Mouse (Mus musculus): ENCODE data around the gene Zmpste24.
A peak's percentile ranks its signal among the peaks of the same experiment; 100 is the strongest.
"Not testable (repeated sequence)": the region's sequence is repeated elsewhere in the genome, so short reads cannot be mapped to it uniquely, and the experiment has no call there.

Gene Zmpste24

GRCm38 (mm10) chr4:121097650-121098378 lies at the start of gene Zmpste24:
Gene Zmpste24 (minus strand): TSS chr4:121098241.
- peak; percentile 94 for DNase-seq (ENCODE audit: low read depth)

GRCm38 (mm10) chr4:121109126-121109525 lies 11.1 kb upstream of the Zmpste24 start, which contains the start of gene Tmco2:
Gene Tmco2 (minus strand): TSS chr4:121109226.
- no peak for DNase-seq (ENCODE audit: low read depth)

GRCm38 (mm10) chr4:121103304-121103703 lies 5.3 kb upstream of the Zmpste24 start:
- DNase-seq (ENCODE audit: low read depth) = no peak

GRCm38 (mm10) chr4:121090211-121090610 lies 7.8 kb downstream of the Zmpste24 start:
- no peak for DNase-seq (ENCODE audit: low read depth)

- DNase-seq (ENCODE audit: low read depth) = no peak
These were observed 9.3 kb downstream of the Zmpste24 start for GRCm38 (mm10) chr4:121088696-121089095.

GRCm38 (mm10) chr4:121084506-121084905 lies 13.5 kb downstream of the Zmpste24 start:
- DNase-seq (ENCODE audit: low read depth) = no peak

- DNase-seq (ENCODE audit: low read depth) = no peak
These were observed 17.6 kb downstream of the Zmpste24 start for GRCm38 (mm10) chr4:121080395-121080794.

GRCm38 (mm10) chr4:121077915-121078646 lies 20.0 kb downstream of the Zmpste24 start:
- DNase-seq (ENCODE audit: low read depth) = no peak

- peak; percentile 22 for DNase-seq (ENCODE audit: low read depth)
These were observed 23.8 kb downstream of the Zmpste24 start for GRCm38 (mm10) chr4:121074250-121074649.

GRCm38 (mm10) chr4:121065336-121065735 lies 32.7 kb downstream of the Zmpste24 start:
- no peak for DNase-seq (ENCODE audit: low read depth)

GRCm38 (mm10) chr4:121059218-121059617 lies 38.8 kb downstream of the Zmpste24 start:
- not testable (repeated sequence) for DNase-seq (ENCODE audit: low read depth)

- DNase-seq (ENCODE audit: low read depth) = no peak
These were observed 41.0 kb downstream of the Zmpste24 start for GRCm38 (mm10) chr4:121057032-121057431.

- peak; percentile 42 for DNase-seq (ENCODE audit: low read depth)
These were observed 41.7 kb downstream of the Zmpste24 start for GRCm38 (mm10) chr4:121056342-121056741.

GRCm38 (mm10) chr4:121052454-121053323 lies 45.4 kb downstream of the Zmpste24 start:
- no peak for DNase-seq (ENCODE audit: low read depth)

GRCm38 (mm10) chr4:121051863-121052262 lies 46.2 kb downstream of the Zmpste24 start:
- no peak for DNase-seq (ENCODE audit: low read depth)

GRCm38 (mm10) chr4:121042946-121043345 lies 55.1 kb downstream of the Zmpste24 start:
- no peak for DNase-seq (ENCODE audit: low read depth)

GRCm38 (mm10) chr4:121042472-121042871 lies 55.6 kb downstream of the Zmpste24 start:
- DNase-seq (ENCODE audit: low read depth) = no peak

- DNase-seq (ENCODE audit: low read depth) = peak; percentile 72
These were observed 57.0 kb downstream of the Zmpste24 start for GRCm38 (mm10) chr4:121040897-121041671.

- DNase-seq (ENCODE audit: low read depth) = peak; percentile 20
These were observed 57.7 kb downstream of the Zmpste24 start for GRCm38 (mm10) chr4:121040323-121040722.

- DNase-seq (ENCODE audit: low read depth) = no peak
These were observed 58.5 kb downstream of the Zmpste24 start, which contains the start of gene Col9a2 for GRCm38 (mm10) chr4:121039331-121040115. Gene Col9a2 (plus strand): TSS chr4:121039385.

Data from induced T-regulatory cell, adult 2 months (primary cell).